Mouse (Mus musculus) adipocyte (in vitro differentiated cells): ENCODE results near the gene Sh3bp2.
A peak's percentile ranks its signal among the peaks of the same experiment; 100 is the strongest.
"Not testable (repeated sequence)": the region's sequence is repeated elsewhere in the genome, so short reads cannot be mapped to it uniquely, and the experiment has no call there.

Experiments
- DNase-seq: peaks from one replicate; pipeline ENCODE4 v3.0.0-alpha.2; 2016; ENCODE audit warnings: low spot score

Sh3bp2 gene

GRCm38 (mm10) chr5:34572568-34572967, 46.9 kb downstream of the Sh3bp2 start:
- peak; percentile 55 for DNase-seq

GRCm38 (mm10) chr5:34573268-34574221, 47.9 kb downstream of the Sh3bp2 start, which contains the start of gene Add1:
Gene Add1 (plus strand): TSS chr5:34573664.
- peak; percentile 97 for DNase-seq

- peak; percentile 22 for DNase-seq
Observed at GRCm38 (mm10) chr5:34574721-34575120, 49.1 kb downstream of the Sh3bp2 start.

GRCm38 (mm10) chr5:34576286-34576685, 50.6 kb downstream of the Sh3bp2 start:
- no peak for DNase-seq

GRCm38 (mm10) chr5:34578038-34578655, 52.5 kb downstream of the Sh3bp2 start:
- DNase-seq = no peak

- DNase-seq = no peak
Observed at GRCm38 (mm10) chr5:34579377-34579776, 53.7 kb downstream of the Sh3bp2 start.

GRCm38 (mm10) chr5:34581671-34582313, 56.2 kb downstream of the Sh3bp2 start:
- DNase-seq = peak; percentile 42

GRCm38 (mm10) chr5:34582314-34582675, 56.7 kb downstream of the Sh3bp2 start:
- DNase-seq = no peak

GRCm38 (mm10) chr5:34585216-34585615, 59.6 kb downstream of the Sh3bp2 start:
- no peak for DNase-seq

- DNase-seq = no peak
Observed at GRCm38 (mm10) chr5:34587881-34588280, 62.2 kb downstream of the Sh3bp2 start.

- DNase-seq = no peak
Observed at GRCm38 (mm10) chr5:34590059-34590458, 64.4 kb downstream of the Sh3bp2 start.

- DNase-seq = no peak
Observed at GRCm38 (mm10) chr5:34590702-34591101, 65.1 kb downstream of the Sh3bp2 start.

- DNase-seq = no peak
Observed at GRCm38 (mm10) chr5:34591388-34592004, 65.9 kb downstream of the Sh3bp2 start.

- DNase-seq = not testable (repeated sequence)
Observed at GRCm38 (mm10) chr5:34592224-34592623, 66.6 kb downstream of the Sh3bp2 start.

- no peak for DNase-seq
Observed at GRCm38 (mm10) chr5:34592666-34593065, 67.0 kb downstream of the Sh3bp2 start.

- no peak for DNase-seq
Observed at GRCm38 (mm10) chr5:34593202-34593727, 67.6 kb downstream of the Sh3bp2 start.

- DNase-seq = no peak
Observed at GRCm38 (mm10) chr5:34604576-34604975, 78.9 kb downstream of the Sh3bp2 start.

- DNase-seq = no peak
Observed at GRCm38 (mm10) chr5:34607100-34607880, 81.7 kb downstream of the Sh3bp2 start.

GRCm38 (mm10) chr5:34608226-34608625, 82.6 kb downstream of the Sh3bp2 start:
- DNase-seq = no peak

GRCm38 (mm10) chr5:34609966-34610365, 84.3 kb downstream of the Sh3bp2 start:
- no peak for DNase-seq
